Mouse (Mus musculus): ENCODE data around the gene Vmn1r20. TPM values are rescaled to one million over a fixed set of nuclear protein-coding genes. Genes with fewer than 3 reads are reported as not detected.
"Not testable (repeated sequence)": the region's sequence is repeated elsewhere in the genome, so short reads cannot be mapped to it uniquely, and the experiment has no call there.

The Vmn1r20 gene
- polyA plus RNA-seq (2012): 0.02 TPM in 1 of 2 replicates, not detected in the other

DNA sequence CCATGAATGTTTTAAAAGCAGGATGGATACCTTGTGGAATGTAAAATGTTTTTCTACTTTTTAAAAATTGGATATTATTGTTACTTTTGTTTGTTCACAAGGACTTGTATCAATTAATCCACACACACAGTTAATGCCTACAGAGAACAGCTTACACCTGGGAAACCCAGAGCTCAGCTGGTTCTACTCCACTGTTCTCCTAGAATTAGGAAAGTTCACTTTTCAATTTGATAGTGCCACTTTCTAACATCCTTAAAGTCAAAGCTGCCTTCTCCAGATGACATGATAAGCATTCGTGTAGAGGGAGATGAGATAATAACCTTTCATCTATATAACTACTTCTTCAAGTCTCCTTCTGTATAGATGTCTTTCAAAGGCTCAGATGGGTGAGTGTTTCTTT lies at the start of gene Vmn1r20:
TSS of gene Vmn1r20 (plus strand) at position 301 of the 400 bp plus-strand sequence.
- no peaks in the 10 kb centered on the region for H3K27me3 ChIP-seq (ENCODE audit: control insufficient read depth)
- H3K9me3 ChIP-seq (ENCODE audit: control insufficient read depth, low read length): no peaks in the 10 kb centered on the region
- H3K36me3 ChIP-seq (ENCODE audit: control insufficient read depth): no peaks in the 10 kb centered on the region
- no peaks in the 10 kb centered on the region for H3K4me1 ChIP-seq (ENCODE audit: control insufficient read depth)
- H3K4me3 ChIP-seq (replicated peaks): no peak within 1 kb of the TSS
- TF ChIP-seq TAL1 (IDR thresholded peaks at IDR 0.05; ENCODE audit: low read length): no peak
- no peak for TF ChIP-seq GATA1 (IDR thresholded peaks at IDR 0.05; ENCODE audit: low read length)

DNA sequence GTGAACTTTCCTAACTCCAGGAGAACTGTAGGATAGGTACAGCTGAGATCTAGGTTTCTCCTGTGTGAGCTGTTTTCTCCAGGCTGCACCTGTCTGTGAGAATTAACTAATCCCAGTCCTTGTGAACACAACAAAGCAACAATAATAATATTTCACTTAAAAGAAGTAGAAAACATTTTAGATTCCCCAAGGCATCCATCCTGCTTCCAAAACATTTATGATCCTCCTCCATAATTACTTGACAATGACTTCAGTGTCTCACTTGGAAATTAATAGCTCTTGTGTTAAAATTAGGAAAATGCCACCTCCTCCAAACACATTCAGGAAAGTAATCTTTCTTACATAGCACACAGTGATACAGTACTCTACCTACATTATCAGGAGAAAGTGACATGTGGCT lies 33.0 kb upstream of the Vmn1r20 start, which contains the start of gene Vmn1r18:
TSS of gene Vmn1r18 (minus strand) at position 101 of the 400 bp plus-strand sequence.
- H3K27me3 ChIP-seq (ENCODE audit: control insufficient read depth): no peaks in the 10 kb centered on the region
- no peak within 1 kb of the TSS for H3K4me3 ChIP-seq (replicated peaks)
- H3K36me3 ChIP-seq (ENCODE audit: control insufficient read depth): no peaks in the 10 kb centered on the region
- H3K4me1 ChIP-seq (ENCODE audit: control insufficient read depth): no peaks in the 10 kb centered on the region
- TF ChIP-seq TAL1 (IDR thresholded peaks at IDR 0.05; ENCODE audit: low read length) (no peak), GATA1 (IDR thresholded peaks at IDR 0.05; ENCODE audit: low read length) (no peak)
- H3K9me3 ChIP-seq (ENCODE audit: control insufficient read depth, low read length): no peaks in the 10 kb centered on the region

DNA sequence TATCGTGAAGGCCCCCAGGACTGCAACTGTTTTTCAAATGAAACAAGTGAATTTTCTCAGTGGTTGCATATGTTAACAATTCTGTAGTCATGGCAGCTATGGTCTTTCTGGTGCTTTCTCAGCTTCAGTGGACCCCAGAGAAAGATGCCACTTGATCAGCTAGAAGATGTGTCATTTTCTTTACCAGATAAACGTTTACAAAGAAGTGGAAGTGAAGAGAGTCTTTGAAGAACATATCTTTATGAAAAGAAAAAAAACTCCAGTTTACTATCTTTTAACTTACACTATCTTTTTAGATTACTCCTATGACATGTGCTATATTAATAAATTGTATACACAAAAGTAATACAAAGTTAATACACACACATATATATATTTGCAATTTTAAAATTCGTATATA lies 25.2 kb upstream of the Vmn1r20 start, which contains the start of gene Vmn1r19:
TSS of gene Vmn1r19 (plus strand) at position 301 of the 400 bp plus-strand sequence.
- not testable (repeated sequence) for H3K36me3 ChIP-seq (ENCODE audit: control insufficient read depth); H3K4me1 ChIP-seq (ENCODE audit: control insufficient read depth); H3K9me3 ChIP-seq (ENCODE audit: control insufficient read depth, low read length); H3K4me3 ChIP-seq (replicated peaks); H3K27me3 ChIP-seq (ENCODE audit: control insufficient read depth)

DNA sequence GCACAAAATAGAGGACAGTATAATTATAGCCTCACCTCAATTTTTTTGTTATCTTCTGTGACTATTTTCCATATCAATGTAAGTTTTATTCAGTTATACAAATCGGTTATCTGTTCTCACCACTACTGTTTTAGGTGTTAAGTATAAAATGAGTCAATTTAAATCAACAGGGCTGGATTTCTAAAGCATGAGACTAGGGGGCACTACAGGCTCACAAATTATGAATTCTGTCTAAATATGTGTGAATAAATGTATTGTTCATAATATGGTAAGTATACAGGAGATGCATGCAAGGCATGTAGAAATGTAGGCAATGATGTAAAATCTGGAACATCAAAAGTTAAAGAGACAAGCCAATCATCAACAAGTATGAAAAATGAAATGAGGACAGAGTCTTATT lies 2.5 kb downstream of the Vmn1r20 start:
- Histone ChIP-seq H3K27me3 (ENCODE audit: control insufficient read depth) (no peaks in the 10 kb centered on the region), H3K9me3 (ENCODE audit: control insufficient read depth, low read length) (no peaks in the 10 kb centered on the region), H3K36me3 (ENCODE audit: control insufficient read depth) (no peaks in the 10 kb centered on the region), H3K4me1 (ENCODE audit: control insufficient read depth) (no peaks in the 10 kb centered on the region), H3K4me3 (replicated peaks) (no peak overlapping the region)
- no peak for TF ChIP-seq TAL1 (IDR thresholded peaks at IDR 0.05; ENCODE audit: low read length)
- no peak for TF ChIP-seq GATA1 (IDR thresholded peaks at IDR 0.05; ENCODE audit: low read length)

DNA sequence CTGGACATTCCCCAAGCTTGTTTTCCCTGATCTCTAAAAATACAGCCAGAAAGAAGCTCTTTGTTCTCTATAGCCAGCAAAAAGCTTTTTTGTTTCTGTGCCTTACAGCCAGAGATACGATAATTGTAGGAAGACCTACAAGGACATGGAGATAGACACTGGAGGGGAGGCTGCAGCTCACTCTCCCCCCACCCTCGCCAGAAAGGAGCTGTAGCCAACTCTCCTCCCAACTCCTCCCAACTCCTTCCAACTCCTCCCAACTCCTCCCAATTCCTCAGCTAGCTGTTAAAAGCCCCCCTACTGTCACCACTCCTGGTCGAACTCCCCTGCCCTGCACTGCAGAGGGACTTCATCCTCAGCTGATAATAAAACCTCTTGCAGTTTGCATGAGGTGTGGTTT lies 39.4 kb downstream of the Vmn1r20 start:
- not testable (repeated sequence) for H3K36me3 ChIP-seq (ENCODE audit: control insufficient read depth); H3K27me3 ChIP-seq (ENCODE audit: control insufficient read depth); H3K4me3 ChIP-seq (replicated peaks); H3K9me3 ChIP-seq (ENCODE audit: control insufficient read depth, low read length); H3K4me1 ChIP-seq (ENCODE audit: control insufficient read depth)

Other genes with a start within 250 kb of the Vmn1r20 start
- 0.01 TPM in 1 of 2 replicates, not detected in the other for gene Vmn1r13, start 225.6 kb upstream of the Vmn1r20 start, polyA plus RNA-seq (2012)
- not detected in 2 replicates for gene Vmn1r14, start 197.2 kb upstream of the Vmn1r20 start, polyA plus RNA-seq (2012)
- gene Vmn1r15, start 171.0 kb upstream of the Vmn1r20 start, polyA plus RNA-seq (2012): not detected in 2 replicates
- not detected in 2 replicates for gene Vmn1r16, start 99.4 kb upstream of the Vmn1r20 start, polyA plus RNA-seq (2012)
- not detected in 2 replicates for gene Vmn1r17, start 65.2 kb upstream of the Vmn1r20 start, polyA plus RNA-seq (2012)
- gene Vmn1r18, start 33.1 kb upstream of the Vmn1r20 start, polyA plus RNA-seq (2012): under 0.01 TPM in 2 replicates
- gene Vmn1r19, start 25.1 kb upstream of the Vmn1r20 start, polyA plus RNA-seq (2012): not detected in 2 replicates
- not detected in 2 replicates for gene Ppm1k, start 106.5 kb downstream of the Vmn1r20 start, polyA plus RNA-seq (2012)
- 0.97 and 2.0 TPM in 2 replicates for gene Herc6, start 152.1 kb downstream of the Vmn1r20 start, polyA plus RNA-seq (2012)